Mouse (Mus musculus): ENCODE data around the gene Sgcb.

GRCm38 (mm10) chr5:73613296-73613695 is 34.3 kb downstream of the Sgcb start:
- TF ChIP-seq CTCF (IDR thresholded peaks at IDR 0.05; ENCODE audit: extremely low read depth, insufficient read depth, insufficient read length, insufficient replicate concordance) (no peak), POLR2A (IDR thresholded peaks at IDR 0.05; ENCODE audit: low read depth, low read length) (no peak)
